Mouse (Mus musculus) natural killer cell, adult 2 months (primary cell): ENCODE measurements around the gene Icos.

Experiments used
- DNase-seq, 2 experiments: peaks; one replicate each; pipeline ENCODE4 v3.0.0; 2022; ENCODE audit warnings: low spot score in 2 of 2

Icos gene

GRCm38 (mm10) chr1:60977641-60978040 lies at the start of gene Icos:
Icos (plus strand) TSS chr1:60977927.
- peak; percentile 59 to 72 for DNase-seq

DNA sequence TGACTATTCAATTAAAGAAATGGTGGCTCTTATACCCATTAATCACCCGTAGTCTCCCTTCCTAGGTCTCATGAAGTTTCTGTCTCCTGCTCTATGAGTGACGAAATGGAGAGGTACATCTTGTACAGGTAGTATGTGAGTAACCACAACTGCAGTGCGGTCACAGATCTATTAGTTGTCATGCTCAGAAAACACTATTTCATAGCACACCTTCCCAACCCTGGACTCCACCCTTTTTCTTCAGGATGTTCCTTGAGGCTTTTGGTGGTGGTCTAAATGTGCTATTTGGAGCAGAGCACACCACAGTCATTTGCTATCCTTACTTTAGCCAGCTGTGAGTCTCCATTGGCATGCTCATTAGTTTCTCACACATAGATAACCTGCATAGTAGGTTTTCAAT lies 48.7 kb upstream of the Icos start:
- no peak for DNase-seq

GRCm38 (mm10) chr1:60930397-60930796 lies 47.3 kb upstream of the Icos start:
- DNase-seq = no peak

DNA sequence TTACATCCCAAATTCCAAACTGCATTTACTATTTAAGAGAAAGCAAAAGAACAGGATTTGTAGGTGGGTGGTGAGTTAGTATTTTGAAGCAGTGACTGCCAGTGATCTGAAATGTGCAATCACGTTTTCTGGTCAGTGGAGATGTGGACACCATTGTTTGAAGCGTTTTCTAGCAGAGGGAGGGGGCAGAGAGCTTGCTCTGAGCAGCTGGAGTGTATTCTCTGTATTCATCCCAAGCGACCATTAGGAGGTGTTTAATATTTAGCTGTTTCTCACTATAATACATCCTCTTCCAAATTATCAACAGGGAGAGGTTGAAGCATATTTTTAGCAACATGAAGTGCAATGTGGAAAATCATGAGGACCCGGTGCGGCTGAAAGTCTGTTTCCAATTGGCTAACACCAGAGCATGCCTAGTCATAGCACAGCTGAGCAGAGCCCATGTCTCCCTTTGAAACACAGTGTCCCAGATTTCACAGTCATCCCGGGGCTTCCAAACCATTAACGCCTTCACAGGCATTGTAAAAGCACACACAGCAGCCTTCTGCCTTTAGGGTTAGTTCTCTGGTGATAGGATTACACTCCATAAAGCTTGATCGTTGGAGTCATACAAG lies 41.7 kb upstream of the Icos start:
- no peak for DNase-seq

DNA sequence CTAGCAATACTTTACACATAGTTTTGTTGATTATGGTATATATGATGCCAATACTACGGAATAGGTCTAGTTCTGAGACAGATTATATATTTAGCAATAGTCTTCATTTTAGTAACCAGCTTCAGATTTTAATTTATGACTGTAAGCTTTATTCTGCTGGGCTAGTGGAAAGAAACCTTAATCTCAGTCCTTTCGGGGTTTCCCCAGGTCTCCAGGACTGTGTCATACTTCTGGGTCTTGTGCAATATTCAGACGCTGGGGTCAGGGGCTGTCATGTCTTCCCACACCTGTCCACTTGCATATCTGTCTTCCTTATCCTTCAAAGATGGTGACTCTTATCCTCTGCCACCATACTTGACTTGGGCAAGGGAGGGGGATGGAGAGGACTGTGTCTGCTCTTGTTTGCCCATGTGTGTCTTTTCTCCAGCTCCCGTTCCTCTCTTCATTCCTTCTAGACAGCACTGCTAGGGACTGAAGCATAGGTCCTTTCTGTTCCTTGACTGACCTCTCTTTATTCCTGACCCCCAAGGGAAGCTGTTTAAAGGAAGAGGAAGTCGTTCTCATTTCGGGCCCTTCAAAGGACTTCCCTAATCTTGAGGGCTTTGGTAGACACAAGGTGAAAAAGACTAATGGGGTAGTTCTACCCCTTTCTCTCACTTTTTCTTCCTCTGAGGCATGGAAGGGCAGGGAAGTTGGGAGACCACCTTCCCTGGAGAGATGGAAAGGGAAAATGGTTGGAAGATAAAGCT lies 40.6 kb upstream of the Icos start:
- no peak for DNase-seq

GRCm38 (mm10) chr1:60938256-60938655 lies 39.5 kb upstream of the Icos start:
- DNase-seq = no peak

- DNase-seq = no peak
Observed at GRCm38 (mm10) chr1:60938974-60939373, 38.8 kb upstream of the Icos start.

DNA sequence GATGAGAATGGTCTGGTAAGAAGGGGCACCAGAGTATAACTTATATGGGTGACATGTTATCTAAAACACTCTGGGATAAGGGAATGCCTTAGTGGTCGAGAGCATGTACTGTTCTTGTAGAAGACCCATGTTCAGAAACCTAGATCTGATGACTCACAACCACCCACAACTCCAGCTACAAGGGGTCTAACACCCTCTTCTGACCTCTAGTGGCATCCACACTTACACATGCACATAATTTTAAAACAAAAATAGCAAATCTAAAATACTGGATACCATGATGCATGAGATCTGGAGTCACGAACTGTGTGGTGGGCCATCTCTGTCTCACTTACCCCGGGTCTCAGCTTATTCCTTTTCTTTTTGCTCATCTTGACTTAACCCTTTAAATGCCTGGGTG lies 37.7 kb upstream of the Icos start:
- DNase-seq = no peak

- DNase-seq = no peak
Observed at GRCm38 (mm10) chr1:60940620-60941019, 37.1 kb upstream of the Icos start.

- DNase-seq = peak in 1 of 2 experiments; percentile 52
Observed at GRCm38 (mm10) chr1:60941056-60942048, 36.4 kb upstream of the Icos start.

- no peak for DNase-seq
Observed at GRCm38 (mm10) chr1:60942921-60943320, 34.8 kb upstream of the Icos start.

- DNase-seq = no peak
Observed at GRCm38 (mm10) chr1:60945633-60946401, 31.9 kb upstream of the Icos start.

GRCm38 (mm10) chr1:60948112-60948511 lies 29.6 kb upstream of the Icos start:
- no peak for DNase-seq

GRCm38 (mm10) chr1:60952958-60953357 lies 24.8 kb upstream of the Icos start:
- no peak for DNase-seq

GRCm38 (mm10) chr1:60953686-60954085 lies 24.0 kb upstream of the Icos start:
- no peak for DNase-seq

DNA sequence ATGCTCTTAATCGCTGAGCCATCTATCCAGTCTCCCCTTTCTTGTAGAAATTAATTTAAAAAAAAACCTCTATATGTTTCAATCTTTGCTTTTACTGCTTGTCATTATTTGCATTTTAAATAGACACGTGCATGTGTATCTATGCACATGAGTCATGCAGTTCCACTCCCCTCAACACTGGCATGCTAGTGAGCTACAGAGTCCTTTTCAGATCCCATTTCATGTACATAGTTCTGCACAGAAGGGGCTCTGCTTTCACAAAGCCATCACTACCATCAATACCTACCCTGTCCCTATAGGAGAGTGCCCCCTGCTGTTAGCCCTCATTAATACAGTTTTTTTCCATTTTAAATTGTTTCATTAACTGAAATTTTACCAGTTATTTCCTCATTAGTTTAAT lies 23.0 kb upstream of the Icos start:
- DNase-seq = peak in 1 of 2 experiments; percentile 31

- no peak for DNase-seq
Observed at GRCm38 (mm10) chr1:60955186-60955585, 22.5 kb upstream of the Icos start.

DNA sequence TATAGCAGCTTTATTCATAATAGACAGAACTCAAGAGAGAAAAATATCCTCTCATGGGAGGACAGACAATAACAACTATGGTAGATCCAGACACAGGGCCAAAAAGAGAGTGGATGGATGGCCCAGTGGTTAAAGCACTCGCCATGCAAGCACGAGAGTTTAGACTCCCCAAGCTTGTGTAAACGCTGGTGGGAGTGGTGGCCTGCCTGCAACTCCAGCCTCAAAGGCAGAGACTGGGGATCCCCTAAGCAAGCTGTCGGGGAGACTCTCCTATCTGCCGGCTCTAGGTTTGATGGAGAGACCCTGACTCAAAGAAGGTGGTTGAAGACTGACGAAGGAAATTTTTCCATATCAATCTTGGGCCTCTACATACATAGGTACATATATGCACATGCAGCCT lies 21.5 kb upstream of the Icos start:
- DNase-seq = no peak

DNA sequence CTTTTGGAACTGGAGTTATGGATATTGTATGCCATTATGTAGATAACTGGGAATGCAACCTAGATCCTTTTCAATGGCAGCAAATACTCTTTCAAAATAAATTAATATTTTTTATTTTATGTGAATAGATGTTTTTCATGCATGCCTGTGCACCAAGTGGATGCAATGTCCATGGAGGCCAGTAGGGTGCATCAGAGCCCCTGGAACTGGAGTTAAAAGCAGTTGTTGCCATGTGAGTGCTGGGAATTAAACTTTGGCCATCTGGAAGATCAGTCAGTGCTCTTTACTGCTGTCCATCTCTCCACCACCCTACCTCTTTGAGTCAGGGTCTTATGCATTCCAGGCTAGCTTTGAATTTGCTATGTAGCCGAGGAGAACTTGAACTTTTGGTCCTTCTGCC lies 19.4 kb upstream of the Icos start:
- no peak for DNase-seq

GRCm38 (mm10) chr1:60959246-60959645 lies 18.5 kb upstream of the Icos start:
- DNase-seq = no peak

GRCm38 (mm10) chr1:60960451-60960850 lies 17.3 kb upstream of the Icos start:
- DNase-seq = no peak

DNA sequence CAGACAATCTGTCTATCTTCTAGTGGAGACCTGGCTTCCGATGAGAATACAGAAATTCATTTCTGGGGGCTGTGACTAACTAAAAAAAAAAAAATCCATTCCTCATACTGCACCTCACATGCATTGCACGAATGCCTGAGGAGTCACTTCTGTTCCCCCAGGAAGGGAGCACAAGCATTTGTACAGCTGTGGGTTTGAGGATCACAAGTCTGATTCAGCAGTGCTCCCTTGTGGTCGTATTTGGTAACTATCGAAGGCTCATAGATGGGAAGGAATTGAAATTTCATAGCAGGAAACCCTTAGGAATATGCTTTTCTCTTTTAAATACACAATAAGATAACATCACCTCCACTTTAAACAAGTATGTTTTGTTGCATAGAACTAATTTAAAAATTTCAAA lies 16.6 kb upstream of the Icos start:
- DNase-seq = peak in 1 of 2 experiments; percentile 21
